Mouse (Mus musculus): ENCODE data around the gene Gcgr. TPM values are rescaled to one million over a fixed set of nuclear protein-coding genes. Genes with fewer than 3 reads are reported as not detected.
A peak's percentile ranks its signal among the peaks of the same experiment; 100 is the strongest.

The Gcgr gene
- polyA plus RNA-seq, 1 experiment from 2014 or later: 0.29 TPM

DNA sequence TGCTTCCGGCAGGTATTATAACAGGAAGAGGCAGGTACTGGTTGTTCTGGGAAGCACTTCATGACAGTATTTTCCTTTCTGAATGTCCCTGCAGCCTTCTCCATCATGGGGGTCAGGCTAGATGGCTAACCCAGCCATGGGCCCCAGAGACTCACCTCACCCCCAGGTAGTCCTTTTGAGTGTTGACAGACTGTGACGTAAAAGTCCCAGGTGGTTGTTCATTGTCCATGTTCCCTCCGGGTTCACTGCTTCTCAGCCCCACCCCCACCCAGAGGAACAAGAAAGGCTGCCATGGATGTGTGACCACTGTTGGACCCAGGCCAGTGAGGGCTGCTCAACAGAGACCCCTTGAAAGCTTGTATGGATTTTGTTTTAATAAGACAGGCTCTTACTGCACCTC lies 37.1 kb upstream of the Gcgr start:
- peaks cover 30% of the 10 kb centered on the region for H3K4me1 ChIP-seq
- H3K4me3 ChIP-seq: peak overlapping the region; percentile 93; the same call in 1 of the 2 replicates
- peak overlapping the region; percentile 81; the same call in 1 of the 2 replicates for H3K9ac ChIP-seq (replicated peaks)
- H3K27me3 ChIP-seq: no peaks in the 10 kb centered on the region
- ATAC-seq (ENCODE audit: low FRiP score, low read depth): no peak
- peaks cover 52% of the 10 kb centered on the region for H3K36me3 ChIP-seq
- H3K4me2 ChIP-seq (replicated peaks): peak overlapping the region; percentile 95
- H3K27ac ChIP-seq (replicated peaks): no peak overlapping the region; the same call in 1 of the 2 replicates
- no peaks in the 10 kb centered on the region for H3K9me3 ChIP-seq
- WGBS: 71% methylated on average over 3 of the region's 3 CpGs

DNA sequence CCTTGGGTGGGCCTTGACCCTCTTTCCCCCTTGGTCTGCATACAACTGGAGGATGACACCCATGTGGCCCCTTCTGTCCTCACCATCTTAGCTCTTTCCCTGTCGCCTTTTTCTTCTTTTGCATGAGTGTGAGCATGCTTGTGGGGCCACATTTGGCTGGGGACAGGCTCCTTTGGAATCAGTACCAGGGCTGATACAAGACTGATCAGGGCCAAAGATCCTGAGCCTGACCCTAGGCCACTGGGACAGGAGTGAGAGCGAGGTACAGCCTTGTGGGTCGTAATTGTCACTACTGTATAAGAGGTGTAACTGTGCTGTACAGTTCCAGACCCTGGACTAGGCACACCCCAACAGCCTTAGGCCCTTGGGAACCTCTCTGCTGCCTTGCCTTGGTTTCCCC lies 36.6 kb upstream of the Gcgr start:
- H3K27me3 ChIP-seq: no peaks in the 10 kb centered on the region
- no peak for ATAC-seq (ENCODE audit: low FRiP score, low read depth)
- peaks cover 52% of the 10 kb centered on the region for H3K36me3 ChIP-seq
- no peak overlapping the region for H3K4me3 ChIP-seq
- WGBS: 87% methylated on average over 3 of the region's 3 CpGs
- peaks cover 30% of the 10 kb centered on the region for H3K4me1 ChIP-seq
- no peak overlapping the region for H3K9ac ChIP-seq (replicated peaks)
- H3K9me3 ChIP-seq: no peaks in the 10 kb centered on the region
- H3K27ac ChIP-seq (replicated peaks): no peak overlapping the region
- no peak overlapping the region for H3K4me2 ChIP-seq (replicated peaks)

DNA sequence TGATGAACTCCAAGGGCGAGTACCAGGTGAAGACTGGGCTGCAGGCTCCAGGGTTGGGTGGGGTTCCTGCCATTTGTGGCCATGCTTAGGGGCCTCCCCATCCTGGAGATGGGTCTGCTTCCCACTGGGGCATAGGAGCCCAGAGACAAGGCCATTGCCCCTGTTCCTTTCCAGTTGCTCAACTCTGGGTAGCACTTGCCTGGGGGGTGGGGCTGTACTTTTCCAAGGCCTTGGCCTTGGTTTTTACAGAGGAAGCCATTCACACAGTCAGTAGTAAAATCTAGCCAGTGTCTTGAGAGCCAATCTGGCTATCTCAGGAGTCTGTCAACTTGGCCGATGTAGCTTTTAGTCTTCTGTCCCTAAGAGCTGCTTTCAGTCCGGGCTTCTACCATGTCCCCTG lies 33.1 kb upstream of the Gcgr start:
- Histone ChIP-seq H3K4me2 (replicated peaks) (no peak overlapping the region), H3K9me3 (no peaks in the 10 kb centered on the region), H3K4me1 (peaks cover 15% of the 10 kb centered on the region), H3K27me3 (no peaks in the 10 kb centered on the region), H3K9ac (replicated peaks) (no peak overlapping the region), H3K36me3 (peaks cover 53% of the 10 kb centered on the region), H3K4me3 (no peak overlapping the region), H3K27ac (replicated peaks) (no peak overlapping the region)
- 96% methylated on average over 3 of the region's 3 CpGs for WGBS
- ATAC-seq (ENCODE audit: low FRiP score, low read depth): no peak

DNA sequence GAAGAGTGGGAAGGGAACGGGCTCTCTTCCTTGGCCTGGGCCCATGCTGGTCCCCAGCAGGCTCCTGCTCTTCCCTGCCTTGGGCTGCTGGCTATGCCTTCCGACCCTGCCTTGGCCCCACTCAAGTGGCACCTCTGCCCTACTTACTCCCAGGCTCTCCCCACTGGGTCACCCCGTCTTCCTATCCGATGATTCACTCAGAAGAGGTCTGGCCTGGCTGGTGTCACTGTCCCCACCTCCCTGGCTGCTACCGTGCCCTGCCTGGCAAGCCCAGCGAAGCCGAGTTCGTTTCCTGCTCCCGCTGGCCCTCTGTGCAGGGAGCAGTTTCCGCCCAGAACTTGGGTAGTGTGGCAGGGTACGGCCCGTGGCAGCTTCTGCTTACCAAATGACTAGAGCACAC lies 32.3 kb upstream of the Gcgr start:
- H3K27me3 ChIP-seq: no peaks in the 10 kb centered on the region
- H3K27ac ChIP-seq (replicated peaks): no peak overlapping the region
- no peaks in the 10 kb centered on the region for H3K9me3 ChIP-seq
- no peak for ATAC-seq (ENCODE audit: low FRiP score, low read depth)
- H3K4me1 ChIP-seq: peaks cover 7% of the 10 kb centered on the region
- peaks cover 53% of the 10 kb centered on the region for H3K36me3 ChIP-seq
- no peak overlapping the region for H3K9ac ChIP-seq (replicated peaks)
- 97% methylated on average over 12 of the region's 12 CpGs for WGBS
- no peak overlapping the region for H3K4me2 ChIP-seq (replicated peaks)
- no peak overlapping the region for H3K4me3 ChIP-seq

DNA sequence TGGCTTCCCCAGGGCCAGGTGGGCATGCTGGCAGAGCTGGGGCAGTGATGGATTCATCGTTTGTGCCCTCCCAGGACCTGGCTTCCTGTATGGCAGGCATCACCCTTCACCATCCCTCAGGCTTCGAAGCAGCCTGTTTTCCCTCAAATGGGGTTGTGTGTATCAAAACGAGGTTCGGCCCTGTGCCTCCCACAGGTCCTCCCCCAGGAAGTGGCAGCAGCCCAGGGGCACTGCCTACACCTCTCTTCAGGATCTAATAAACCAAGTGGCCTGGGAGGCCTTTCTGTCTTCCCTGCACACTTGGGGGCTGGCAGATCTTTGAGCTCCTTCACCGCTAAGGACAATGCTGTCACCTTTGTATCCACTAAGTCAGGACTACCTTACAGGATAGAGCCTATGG lies 31.6 kb upstream of the Gcgr start:
- WGBS: 90% methylated on average over 5 of the region's 5 CpGs
- H3K4me1 ChIP-seq: 0 out of 2 replicates have a peak, but pooled peaks cover under 1% of the 10 kb centered on the region
- H3K27ac ChIP-seq (replicated peaks): no peak overlapping the region
- H3K9ac ChIP-seq (replicated peaks): no peak overlapping the region
- H3K4me2 ChIP-seq (replicated peaks): no peak overlapping the region
- H3K27me3 ChIP-seq: no peaks in the 10 kb centered on the region
- no peak for ATAC-seq (ENCODE audit: low FRiP score, low read depth)
- H3K4me3 ChIP-seq: no peak overlapping the region
- no peaks in the 10 kb centered on the region for H3K9me3 ChIP-seq
- H3K36me3 ChIP-seq: peaks cover 53% of the 10 kb centered on the region

DNA sequence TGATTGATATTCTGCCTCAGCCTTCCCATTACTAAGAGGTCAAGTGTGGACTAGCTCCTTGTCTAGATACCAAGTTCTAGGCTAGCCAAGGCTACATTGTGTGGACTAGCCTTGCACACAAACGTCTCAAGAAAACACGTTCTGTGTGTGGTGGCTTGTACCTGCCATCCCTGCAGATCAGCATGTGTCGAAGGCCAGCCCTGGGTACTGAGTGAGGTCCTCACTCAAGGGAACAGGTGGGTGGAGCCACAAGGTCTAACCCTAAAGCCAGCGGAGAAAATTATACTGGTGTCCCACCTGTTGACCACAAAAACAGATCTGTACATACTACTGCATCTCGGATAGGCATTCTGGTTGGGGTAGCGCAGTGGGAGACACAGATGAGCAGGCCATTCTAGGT lies 30.6 kb upstream of the Gcgr start:
- Histone ChIP-seq H3K27ac (replicated peaks) (no peak overlapping the region), H3K9ac (replicated peaks) (no peak overlapping the region), H3K4me1 (no peaks in the 10 kb centered on the region), H3K4me2 (replicated peaks) (no peak overlapping the region), H3K27me3 (no peaks in the 10 kb centered on the region), H3K9me3 (no peaks in the 10 kb centered on the region), H3K36me3 (peaks cover 46% of the 10 kb centered on the region), H3K4me3 (no peak overlapping the region)
- no peak for ATAC-seq (ENCODE audit: low FRiP score, low read depth)
- whole genome bisulfite sequencing: 81% methylated on average over 6 of the region's 6 CpGs

DNA sequence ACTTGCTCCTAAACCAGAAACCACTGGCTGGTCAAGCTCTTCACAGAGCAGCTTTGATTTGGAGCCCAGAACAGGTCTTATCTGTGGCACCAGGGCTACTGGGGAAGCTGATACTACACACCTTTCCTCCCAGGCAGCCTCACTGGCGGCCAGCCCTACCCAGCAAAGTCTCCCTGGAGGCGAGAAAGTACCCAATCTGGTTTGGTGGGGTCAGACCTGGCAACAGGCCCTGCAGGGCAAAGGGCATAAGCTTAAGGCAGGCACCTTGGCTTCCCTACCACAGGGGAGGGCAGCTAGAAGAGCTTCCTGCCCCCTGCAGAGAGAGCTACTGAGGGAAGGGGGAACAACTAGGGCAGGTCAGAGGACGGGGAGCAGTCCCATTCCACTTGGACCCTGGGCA lies 30.1 kb upstream of the Gcgr start:
- peaks cover 41% of the 10 kb centered on the region for H3K36me3 ChIP-seq
- H3K9ac ChIP-seq (replicated peaks): no peak overlapping the region
- 23% methylated on average over 3 of the region's 3 CpGs for WGBS
- no peak overlapping the region for H3K4me2 ChIP-seq (replicated peaks)
- no peaks in the 10 kb centered on the region for H3K4me1 ChIP-seq
- no peak for ATAC-seq (ENCODE audit: low FRiP score, low read depth)
- no peak overlapping the region for H3K27ac ChIP-seq (replicated peaks)
- no peak overlapping the region for H3K4me3 ChIP-seq
- H3K9me3 ChIP-seq: no peaks in the 10 kb centered on the region
- H3K27me3 ChIP-seq: no peaks in the 10 kb centered on the region

DNA sequence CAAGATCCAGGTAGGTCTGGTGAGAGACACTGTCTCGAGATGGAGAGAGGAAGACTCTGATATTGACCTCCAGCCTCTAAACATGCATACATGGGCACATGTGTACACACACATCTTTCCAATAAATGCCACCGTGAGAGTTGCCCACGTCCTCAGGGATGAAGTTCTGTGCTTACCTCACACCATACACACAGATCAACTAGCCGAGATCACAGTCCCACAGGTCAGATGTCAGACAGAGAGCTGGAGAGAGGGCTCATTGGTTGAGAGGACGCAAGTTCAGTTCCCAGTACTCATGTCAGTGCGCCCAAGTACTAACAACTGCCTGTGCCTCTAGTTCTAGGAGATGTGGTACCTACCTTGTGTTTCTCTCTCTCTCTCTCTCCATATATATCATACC lies 29.5 kb upstream of the Gcgr start:
- WGBS: 62% methylated on average over 6 of the region's 6 CpGs
- H3K27ac ChIP-seq (replicated peaks): no peak overlapping the region
- no peaks in the 10 kb centered on the region for H3K27me3 ChIP-seq
- H3K9me3 ChIP-seq: no peaks in the 10 kb centered on the region
- H3K9ac ChIP-seq (replicated peaks): no peak overlapping the region
- peaks cover 35% of the 10 kb centered on the region for H3K36me3 ChIP-seq
- no peaks in the 10 kb centered on the region for H3K4me1 ChIP-seq
- H3K4me2 ChIP-seq (replicated peaks): no peak overlapping the region
- H3K4me3 ChIP-seq: no peak overlapping the region
- no peak for ATAC-seq (ENCODE audit: low FRiP score, low read depth)

DNA sequence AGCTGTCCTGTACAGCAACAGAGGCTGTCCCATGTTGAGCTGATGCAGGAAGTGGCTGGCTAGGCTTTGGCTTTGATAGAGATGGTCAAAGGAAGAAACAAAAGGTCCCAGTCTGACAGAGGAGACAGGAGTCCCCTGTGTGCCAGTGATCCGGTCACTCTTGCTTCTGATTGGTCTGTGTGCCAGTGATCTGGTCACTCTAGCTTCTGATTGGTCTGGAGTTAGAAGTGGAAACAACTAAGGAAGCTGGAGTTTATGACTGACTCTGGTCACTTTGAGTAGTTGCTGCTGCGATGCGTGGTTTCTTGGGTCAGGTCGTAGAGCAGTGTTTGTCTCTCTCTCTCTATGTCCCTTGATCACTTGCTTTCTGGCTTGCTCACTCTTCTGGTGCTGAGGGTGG lies 28.8 kb upstream of the Gcgr start:
- Histone ChIP-seq H3K4me3 (no peak overlapping the region), H3K4me1 (no peaks in the 10 kb centered on the region), H3K4me2 (replicated peaks) (no peak overlapping the region), H3K27ac (replicated peaks) (no peak overlapping the region), H3K9ac (replicated peaks) (no peak overlapping the region), H3K9me3 (no peaks in the 10 kb centered on the region), H3K27me3 (no peaks in the 10 kb centered on the region), H3K36me3 (peaks cover 28% of the 10 kb centered on the region)
- WGBS: 90% methylated on average over 4 of the region's 4 CpGs
- ATAC-seq (ENCODE audit: low FRiP score, low read depth): no peak

DNA sequence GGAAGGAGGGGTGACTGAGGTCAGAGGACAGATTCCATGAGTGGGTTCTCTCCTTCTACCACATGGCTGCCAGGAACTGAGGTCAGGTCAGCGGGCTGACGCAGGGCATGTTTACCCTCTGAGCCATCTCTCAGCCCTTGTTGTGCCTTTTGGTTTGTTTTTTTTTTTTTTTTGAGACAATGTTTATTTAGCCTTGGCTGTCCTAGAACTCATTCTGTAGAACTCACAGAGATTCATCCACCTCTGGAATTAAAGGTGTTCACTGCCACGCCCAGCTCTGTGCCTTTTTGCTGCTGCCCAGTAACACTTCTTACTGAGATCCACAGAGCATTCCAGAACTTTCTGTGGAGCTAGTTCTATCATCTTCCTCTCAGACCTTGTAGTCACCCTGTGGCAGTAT lies 24.8 kb upstream of the Gcgr start:
- H3K27ac ChIP-seq (replicated peaks): no peak overlapping the region
- no peak for ATAC-seq (ENCODE audit: low FRiP score, low read depth)
- H3K9me3 ChIP-seq: no peaks in the 10 kb centered on the region
- no peaks in the 10 kb centered on the region for H3K27me3 ChIP-seq
- no peak overlapping the region for H3K4me2 ChIP-seq (replicated peaks)
- H3K36me3 ChIP-seq: no peaks in the 10 kb centered on the region
- no peak overlapping the region for H3K4me3 ChIP-seq
- H3K4me1 ChIP-seq: peaks cover 8% of the 10 kb centered on the region
- H3K9ac ChIP-seq (replicated peaks): no peak overlapping the region
- WGBS: 90% methylated on average over 3 of the region's 3 CpGs

DNA sequence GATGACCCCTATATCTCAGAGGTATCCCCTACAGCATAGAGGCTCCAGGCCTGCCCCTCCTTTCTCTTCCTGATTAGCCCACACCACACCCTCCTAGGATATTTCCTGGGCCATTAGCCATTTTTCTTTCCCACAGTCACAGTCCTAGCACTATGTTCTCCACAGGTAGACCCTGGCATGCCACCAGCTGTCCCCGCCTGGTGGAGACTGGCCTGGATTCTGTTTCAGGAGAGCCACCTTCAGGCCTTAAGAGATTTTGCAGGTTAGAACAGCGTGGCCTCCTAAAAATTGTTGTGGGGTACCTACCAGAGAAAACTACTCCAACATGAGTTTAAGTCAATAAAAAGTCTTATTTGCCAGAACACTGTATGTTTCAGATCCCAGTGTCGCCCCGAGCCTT lies 23.6 kb upstream of the Gcgr start:
- 64% methylated on average over 4 of the region's 4 CpGs for whole genome bisulfite sequencing
- Histone ChIP-seq H3K4me3 (no peak overlapping the region), H3K36me3 (no peaks in the 10 kb centered on the region), H3K27me3 (no peaks in the 10 kb centered on the region), H3K27ac (replicated peaks) (no peak overlapping the region), H3K4me1 (peaks cover 13% of the 10 kb centered on the region), H3K9me3 (no peaks in the 10 kb centered on the region), H3K4me2 (replicated peaks) (no peak overlapping the region), H3K9ac (replicated peaks) (no peak overlapping the region)
- no peak for ATAC-seq (ENCODE audit: low FRiP score, low read depth)

DNA sequence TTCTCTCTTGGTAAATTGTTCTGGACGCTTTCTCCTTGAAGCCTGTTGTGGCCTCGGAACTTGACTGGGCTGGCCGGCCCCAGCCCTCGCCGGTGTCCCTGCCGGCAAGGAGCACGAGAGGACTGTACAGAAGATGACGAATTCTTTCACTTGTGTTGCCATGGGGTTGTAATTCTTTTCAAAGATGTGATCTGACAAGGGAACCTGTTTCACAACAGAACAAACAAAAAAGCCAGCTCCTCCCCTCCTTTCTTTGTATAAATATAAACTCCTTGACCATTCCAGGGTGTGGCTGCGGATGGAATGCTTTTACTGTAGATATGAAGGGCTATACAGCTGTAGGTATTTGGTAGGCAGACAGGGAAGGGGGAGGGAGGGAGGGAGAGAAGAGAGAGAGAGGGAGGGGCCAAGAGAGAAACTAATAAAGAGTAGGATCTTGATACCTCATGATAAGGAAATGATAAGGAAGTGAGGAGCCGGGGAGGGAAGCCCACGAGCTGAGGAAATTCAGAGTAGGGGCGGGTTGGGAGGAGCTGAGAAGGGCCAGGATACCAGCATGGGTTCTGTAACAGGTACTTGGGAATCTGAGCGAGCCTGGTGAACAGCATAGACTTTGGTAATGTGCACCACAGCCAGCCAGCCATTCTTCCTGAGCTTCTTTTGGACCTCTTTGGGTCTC lies 22.7 kb upstream of the Gcgr start:
- no peak for ATAC-seq (ENCODE audit: low FRiP score, low read depth)
- H3K4me1 ChIP-seq: peaks cover 13% of the 10 kb centered on the region
- H3K27me3 ChIP-seq: no peaks in the 10 kb centered on the region
- 85% methylated on average over 13 of the region's 13 CpGs for WGBS
- no peak overlapping the region for H3K4me3 ChIP-seq
- H3K4me2 ChIP-seq (replicated peaks): no peak overlapping the region
- H3K36me3 ChIP-seq: no peaks in the 10 kb centered on the region
- H3K27ac ChIP-seq (replicated peaks): no peak overlapping the region
- H3K9me3 ChIP-seq: no peaks in the 10 kb centered on the region
- no peak overlapping the region for H3K9ac ChIP-seq (replicated peaks)

DNA sequence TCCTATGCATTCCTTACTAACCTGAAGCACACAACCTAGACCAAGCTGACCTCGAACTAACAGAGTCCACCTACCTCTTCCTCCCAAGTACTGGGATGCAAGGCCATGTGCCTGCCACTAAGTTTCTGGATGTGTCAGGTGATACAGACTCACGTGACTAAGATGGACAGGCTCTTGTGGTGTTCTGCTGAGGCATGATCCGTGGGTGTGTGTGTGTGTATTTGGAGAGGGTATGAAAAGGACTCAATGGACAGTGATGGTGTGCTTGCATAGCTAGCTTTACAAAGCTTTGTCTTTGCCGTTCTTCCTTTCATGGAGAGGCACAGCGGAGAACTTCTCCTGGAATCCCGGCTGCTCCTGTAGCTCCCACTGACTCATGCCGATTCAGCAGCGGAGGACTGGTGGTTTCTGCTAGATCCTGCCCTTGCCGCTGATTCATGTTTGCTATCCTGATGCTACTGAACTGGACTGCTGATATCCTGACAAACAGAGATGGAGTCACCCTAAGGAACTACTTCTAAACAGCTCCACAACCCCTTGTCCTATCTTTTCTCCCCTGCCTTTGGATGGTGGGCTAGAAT lies 22.1 kb upstream of the Gcgr start:
- Histone ChIP-seq H3K4me1 (peaks cover 13% of the 10 kb centered on the region), H3K27ac (replicated peaks) (no peak overlapping the region), H3K36me3 (no peaks in the 10 kb centered on the region), H3K9ac (replicated peaks) (no peak overlapping the region), H3K4me3 (no peak overlapping the region), H3K4me2 (replicated peaks) (no peak overlapping the region), H3K27me3 (no peaks in the 10 kb centered on the region), H3K9me3 (no peaks in the 10 kb centered on the region)
- WGBS: 87% methylated on average over 9 of the region's 9 CpGs
- ATAC-seq (ENCODE audit: low FRiP score, low read depth): no peak

All from midbrain, embryonic 12.5 days (tissue).